Mouse (Mus musculus) hematopoietic stem cell, adult 5-6 weeks (primary cell): ENCODE results near the gene Ccser1. TPM values are rescaled to one million over a fixed set of nuclear protein-coding genes. Genes with fewer than 3 reads are reported as not detected.
"Not testable (repeated sequence)": the region's sequence is repeated elsewhere in the genome, so short reads cannot be mapped to it uniquely, and the experiment has no call there.

ENCODE experiments used
- ATAC-seq, 2 experiments: fragments of 125-278 bp in 1 of 2; replicated peaks in 1 of 2; 2 replicates each; pipeline ENCODE4 v1.8.0; 2016 to 2017; ENCODE audit warnings: inconsistent platforms in 2 of 2, mild to moderate bottlenecking in 2 of 2, moderate number of reproducible peaks in 2 of 2, low read depth in 1 of 2, moderate TSS enrichment in 1 of 2; ENCODE audit not compliant: low FRiP score in 2 of 2, poor library complexity in 2 of 2, severe bottlenecking in 2 of 2, insufficient read depth in 1 of 2, low TSS enrichment in 1 of 2
- total RNA-seq: library from RNA; stranded (forward); fragments of 172-1452, 232-1000 nt; gene quantifications from 2 replicates; pipeline ENCODE4 v1.2.3, GENCODE M21; 2017

Ccser1 gene
- total RNA-seq, 1 experiment from 2014 or later: 14.8 TPM

DNA sequence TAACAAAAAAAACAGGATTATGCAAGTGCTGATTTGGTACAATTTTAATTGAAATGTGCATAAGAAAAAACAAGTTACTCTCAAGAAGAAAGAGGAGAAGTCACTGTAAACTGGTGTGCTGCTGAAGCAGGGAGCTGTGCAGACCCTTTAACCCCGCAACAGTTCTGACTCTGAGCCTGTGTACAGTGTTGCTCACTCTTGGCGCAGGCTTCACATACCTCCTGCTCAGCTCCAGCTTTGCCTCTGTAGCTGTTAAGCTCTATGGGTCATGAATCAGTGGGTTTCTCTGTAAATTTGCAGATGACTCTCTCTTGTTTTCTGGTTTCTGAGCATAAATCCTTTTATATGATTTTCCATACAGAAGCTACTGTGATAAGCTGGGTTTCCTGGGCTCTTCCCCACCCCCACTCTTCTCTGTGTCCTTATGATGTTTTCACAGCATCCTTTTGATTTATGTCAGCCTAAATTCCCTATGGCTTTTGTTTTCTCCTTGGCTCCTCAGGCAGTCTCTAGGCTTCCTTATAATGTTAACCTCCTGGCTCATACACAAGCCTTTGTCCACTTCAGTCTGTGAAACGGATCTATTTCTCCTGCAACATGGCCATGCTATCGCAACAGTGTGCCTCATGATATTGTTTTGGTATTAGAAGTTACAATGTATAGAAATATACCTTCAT is 30.1 kb downstream of the Ccser1 start:
- no peak for ATAC-seq

DNA sequence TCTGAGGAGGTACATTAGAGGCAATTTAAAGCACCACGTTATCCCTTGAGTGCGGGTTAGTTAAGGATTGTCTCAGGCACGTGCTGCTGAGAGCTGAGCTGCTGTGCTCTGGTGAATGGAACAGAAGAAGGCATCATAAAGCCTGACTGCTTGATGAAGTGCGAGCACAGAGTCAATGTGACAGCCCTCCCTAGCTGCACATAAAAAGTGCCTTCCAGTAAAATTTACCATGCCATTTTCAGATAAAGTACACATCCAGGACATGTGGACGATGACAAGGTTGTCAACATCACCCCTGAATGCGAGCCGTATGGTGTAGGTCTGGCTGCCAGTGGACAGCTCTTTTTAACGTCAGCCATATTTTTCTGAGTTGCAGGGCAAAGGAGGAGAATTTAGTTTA is 35.6 kb downstream of the Ccser1 start:
- ATAC-seq: no peak

DNA sequence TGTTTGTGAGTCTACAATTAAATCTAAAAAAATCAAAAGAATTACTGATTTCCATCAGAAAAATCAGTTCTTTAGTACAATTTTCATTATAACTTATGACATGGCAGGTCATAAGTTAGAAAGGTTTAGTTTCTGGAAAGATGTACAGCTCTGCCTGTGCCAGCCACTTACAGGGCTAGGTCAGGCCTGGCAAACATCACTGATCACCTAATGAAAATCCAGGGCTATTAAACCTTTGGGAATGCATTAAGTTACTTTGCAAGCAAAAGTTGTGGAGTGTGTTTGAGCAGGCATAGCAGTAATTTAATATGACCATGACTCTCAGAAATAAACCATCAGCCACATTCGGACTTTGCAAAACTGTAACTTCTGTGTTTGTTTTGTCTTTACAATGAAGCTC is 36.4 kb downstream of the Ccser1 start:
- no peak for ATAC-seq

DNA sequence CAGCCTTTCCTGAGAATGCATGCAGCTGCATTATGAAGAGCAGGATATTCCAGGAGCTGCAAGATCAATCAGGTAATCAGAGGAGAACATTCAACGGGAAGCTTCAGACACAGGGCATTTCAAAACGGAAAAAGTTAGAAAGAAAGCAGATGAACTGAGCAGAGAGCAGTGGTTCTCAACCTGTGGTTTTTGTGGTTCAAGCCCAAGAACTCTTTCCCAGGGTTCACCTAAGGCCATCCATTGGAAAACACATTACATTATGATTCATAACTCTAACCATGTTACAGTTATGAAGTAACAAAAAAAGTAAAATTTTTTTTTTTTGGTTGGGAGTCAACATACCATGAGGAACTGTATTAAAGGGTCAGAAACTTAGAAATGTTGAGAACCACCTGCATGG is 37.6 kb downstream of the Ccser1 start:
- peak; percentile 62 to 87; a peak in 3 of 4 replicates for ATAC-seq

DNA sequence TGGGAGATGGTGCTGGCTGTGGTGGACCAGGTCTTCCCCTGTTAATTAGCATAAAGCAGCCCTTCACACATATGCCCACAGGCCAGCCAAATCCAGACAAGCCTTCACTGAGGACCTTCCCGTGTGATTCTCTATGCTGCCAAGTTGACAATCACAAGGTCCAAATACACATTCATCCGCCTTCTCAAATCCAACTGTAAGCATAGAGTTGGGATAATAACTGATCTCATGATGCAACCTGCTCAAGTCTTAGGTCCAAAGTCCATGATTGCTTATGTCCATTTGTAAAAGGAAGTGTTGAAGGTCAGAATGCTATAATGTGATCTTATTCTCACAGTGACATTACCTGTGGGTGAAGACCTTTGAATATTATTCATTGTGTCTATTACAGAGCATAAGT is 43.4 kb downstream of the Ccser1 start:
- ATAC-seq: no peak

DNA sequence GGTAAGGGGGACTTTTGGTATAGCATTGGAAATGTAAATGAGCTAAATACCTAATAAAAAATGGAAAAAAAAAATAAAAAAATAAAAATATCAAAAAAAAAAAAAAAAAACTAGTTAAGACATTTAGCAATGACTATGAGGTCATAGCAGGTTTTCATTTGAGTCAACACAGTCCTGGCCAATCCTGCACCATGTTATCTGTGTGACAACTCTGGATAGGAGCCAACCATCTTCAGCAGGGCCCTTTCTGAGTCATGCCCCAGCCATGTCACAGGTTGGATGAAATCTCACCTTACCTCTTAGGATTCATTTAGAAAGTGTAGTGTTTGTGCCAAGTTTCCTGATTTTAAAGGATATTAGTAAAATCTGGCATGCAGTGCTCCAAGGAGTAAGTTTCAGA is 45.2 kb downstream of the Ccser1 start:
- no peak for ATAC-seq

DNA sequence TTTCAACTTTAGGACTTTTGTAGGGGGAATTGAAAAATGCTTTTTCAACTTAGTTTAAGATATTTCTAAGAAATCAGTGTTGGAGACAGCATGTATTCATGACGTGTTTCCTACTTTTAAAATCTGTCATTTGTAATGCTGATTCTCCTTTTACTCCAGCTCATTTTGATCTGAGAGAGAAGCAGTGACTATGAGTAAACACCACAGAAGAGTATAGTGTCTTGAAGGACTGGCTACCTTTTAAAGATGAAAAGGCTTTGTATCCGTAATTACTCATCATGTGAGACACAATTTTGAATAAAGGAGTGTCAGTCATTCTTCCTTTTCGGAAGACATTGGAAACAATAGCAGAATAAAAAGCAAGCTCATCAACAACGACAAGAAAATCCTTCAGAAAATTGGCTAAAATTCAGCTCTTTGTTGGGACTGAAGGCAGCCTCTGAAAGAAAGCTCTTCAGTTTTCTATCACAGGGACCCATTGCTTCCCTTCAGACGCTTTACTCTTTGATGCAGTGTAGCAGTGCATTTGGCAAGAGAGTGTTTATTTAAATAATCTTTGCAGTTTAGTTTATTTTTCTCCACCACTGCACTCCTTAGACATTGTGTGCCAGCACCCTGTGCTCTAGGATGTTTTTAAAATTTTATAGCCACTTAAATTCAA is 50.1 kb downstream of the Ccser1 start:
- no peak for ATAC-seq

DNA sequence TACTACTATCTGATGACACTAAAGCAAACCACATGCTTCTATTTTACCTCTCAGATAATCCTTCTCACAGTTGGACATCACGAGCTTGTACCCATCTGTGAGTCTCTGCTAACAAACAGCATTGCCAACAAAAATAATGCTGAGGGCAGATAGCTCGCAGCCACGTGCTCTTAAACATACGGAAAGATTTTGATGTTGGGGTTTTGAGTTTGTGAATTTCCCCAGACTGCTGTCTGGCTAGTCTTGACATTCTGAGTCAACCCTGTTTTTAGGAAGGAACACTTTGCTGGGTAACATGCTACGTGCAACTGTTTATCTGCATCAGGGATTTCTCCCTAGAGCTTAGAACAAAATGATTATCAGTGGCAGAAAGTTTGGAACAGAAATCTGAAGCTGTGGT is 52.9 kb downstream of the Ccser1 start:
- ATAC-seq: no peak

DNA sequence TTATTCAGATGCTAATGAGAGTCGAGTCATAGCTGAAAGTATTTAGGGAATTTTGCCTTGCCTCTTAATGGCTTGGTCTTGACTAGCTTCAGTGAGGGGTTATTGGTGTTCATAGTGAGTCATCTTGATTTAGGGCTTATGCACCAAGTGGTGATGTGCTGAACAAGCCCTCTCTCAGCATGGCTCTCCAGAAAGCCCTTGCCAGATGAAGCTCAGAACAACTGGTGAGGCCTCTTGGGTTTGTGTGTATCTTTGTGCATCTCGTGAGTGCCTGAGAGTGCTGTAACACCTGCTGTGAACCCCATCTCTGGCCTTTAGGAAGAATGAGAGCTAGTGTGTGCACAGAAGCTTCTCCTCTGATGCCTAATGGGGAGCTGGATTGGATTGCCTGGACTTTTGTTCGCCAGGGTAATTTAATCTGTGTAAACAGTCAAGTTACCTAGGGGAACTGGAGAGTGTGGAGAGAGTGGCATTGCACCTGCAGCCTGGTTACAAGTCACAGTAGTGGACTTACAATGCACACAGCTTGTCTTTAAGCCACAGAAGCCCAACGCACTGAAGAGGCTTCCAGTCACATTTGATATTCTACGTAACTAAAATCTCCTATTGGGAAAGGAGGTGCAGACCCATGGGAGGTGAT is 53.5 kb downstream of the Ccser1 start:
- no peak for ATAC-seq

DNA sequence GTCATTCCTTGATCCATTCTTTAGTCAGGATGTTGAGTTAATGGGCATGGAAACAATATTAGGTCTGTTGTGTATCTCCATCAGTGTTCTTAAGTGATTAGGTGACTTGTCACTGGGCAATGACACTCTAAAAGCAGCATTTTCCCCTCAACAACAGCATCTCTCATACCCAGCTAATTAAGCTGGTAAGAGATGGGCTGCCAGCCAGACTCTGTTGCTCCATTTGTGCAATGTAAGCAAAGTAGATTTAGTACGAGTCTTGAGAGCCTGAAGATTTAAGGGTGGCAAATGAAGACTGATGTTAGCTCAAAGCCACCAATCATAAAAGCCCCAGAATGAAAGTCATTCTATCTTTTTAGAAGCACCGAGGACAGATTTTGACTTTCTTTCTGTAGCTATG is 60.5 kb downstream of the Ccser1 start:
- ATAC-seq: no peak

DNA sequence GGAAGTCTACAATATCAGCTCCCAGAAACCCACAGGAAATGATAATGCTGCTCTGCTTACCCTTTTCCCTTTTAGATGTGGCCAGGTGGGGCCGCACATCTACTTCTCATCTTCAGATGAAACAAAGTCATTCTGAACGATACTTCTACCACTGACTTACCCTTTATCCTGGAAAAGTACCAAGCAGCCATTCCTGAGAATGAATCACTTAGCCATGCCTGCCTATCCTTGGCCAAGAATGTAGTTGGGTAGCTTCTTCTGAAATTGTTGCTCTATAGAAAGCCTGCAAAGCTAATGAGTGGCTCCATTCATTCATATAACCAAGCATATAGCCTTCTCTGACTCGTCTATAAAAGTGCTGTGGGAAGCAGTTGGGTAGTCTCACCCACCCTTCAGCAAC is 62.4 kb downstream of the Ccser1 start:
- ATAC-seq: no peak

DNA sequence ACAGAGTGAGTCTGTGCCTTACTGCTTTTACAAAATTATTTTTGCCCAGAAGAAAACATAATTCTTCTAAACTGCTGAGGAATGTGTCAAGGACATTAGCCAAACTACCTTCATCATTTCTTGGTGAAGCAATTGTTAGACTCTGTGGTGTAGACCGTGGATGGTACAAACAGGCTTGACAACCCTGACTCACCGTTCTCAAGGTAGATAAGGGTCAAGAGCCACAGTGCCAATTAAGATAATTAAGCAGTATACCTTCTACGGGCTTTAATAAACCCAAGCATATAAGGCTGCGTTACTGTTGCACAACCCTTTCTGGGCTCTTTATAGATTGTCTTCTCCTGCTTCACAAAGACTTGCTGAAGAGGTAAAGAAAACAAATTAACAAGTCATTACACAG is 66.4 kb downstream of the Ccser1 start:
- no peak for ATAC-seq

DNA sequence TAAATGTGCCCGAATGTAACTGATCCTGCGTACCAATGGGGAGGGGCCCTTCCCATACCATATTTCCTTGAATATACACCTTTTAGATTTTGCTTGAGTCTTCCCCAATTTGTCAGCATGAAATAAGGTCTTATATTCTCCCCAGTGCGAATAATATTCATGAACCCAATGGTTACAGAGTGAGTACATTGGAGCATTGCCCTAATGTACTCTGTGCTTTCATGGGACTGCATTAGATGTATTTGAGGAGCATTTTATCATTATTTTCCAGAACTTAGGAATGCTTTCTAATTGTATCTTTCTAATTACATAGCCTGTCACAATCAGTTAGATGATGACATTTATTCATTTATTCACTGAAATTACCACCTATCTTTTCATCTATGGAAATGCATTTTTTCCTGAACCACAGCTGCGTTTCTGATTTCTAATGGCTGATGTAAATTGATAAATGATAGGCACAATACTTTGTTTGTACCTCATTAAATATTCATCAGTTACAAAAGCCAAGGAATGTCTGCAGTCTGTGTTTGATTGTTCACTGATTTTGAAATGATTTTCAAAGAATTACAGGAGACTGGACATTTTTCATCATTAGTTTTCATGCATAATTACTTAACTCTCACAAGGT is 67.8 kb downstream of the Ccser1 start:
- no peak for ATAC-seq

DNA sequence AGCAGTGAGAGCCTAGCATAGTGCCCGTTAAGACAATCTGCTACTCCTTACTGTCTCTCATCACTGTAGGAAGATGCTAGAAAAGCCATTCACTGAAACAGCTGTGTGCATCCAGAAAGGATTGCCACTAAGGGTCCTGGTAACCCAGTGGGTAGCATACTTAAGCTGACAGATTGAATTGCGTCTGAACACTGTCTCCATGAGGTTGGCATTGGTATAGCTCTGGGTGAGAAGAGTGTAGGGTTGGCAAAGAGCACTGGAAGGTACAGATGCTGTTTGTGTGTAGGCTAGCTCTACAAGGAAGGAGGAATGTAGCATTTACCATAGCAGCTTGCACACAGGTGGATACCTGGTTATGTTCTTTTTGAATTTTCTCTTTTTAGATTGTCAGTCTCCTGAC is 68.6 kb downstream of the Ccser1 start:
- no peak for ATAC-seq

DNA sequence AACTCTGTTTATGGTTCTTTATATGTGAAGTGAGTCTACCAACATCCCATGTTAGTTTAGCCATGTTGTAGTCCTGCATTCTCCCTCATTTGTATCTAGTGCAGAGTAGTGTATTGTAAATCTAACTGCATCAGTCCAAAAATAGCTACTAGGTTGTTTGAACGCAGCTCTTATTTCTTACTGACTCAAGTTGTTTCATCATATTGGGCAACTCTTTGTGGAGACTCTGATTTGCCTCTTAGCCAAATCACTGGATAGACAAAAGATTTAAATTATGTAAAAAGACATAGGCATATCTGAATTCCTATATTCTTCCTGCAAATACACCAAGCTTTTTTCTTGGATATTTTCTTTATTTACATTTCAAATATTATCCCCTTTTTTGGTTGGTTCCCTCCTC is 71.1 kb downstream of the Ccser1 start:
- ATAC-seq: no peak

DNA sequence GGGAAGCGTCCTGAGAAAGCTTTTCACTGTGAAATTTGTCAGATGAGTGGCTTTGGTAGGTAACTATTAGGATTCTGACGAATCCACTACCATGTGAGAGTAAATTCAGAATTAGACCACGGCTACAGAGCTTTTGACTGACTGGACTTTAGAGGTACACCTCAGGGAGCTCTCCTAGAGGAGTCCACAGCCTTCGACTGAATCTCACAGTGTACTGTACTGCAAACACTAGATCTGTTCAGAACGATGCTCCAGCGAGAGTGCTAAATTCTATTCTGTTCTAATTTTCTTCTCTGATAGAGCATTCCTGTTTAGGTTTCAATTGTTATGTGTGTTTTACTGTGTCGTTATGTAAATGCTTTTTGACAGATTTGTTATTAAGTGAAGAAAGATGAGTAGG is 72.8 kb downstream of the Ccser1 start:
- no peak for ATAC-seq

DNA sequence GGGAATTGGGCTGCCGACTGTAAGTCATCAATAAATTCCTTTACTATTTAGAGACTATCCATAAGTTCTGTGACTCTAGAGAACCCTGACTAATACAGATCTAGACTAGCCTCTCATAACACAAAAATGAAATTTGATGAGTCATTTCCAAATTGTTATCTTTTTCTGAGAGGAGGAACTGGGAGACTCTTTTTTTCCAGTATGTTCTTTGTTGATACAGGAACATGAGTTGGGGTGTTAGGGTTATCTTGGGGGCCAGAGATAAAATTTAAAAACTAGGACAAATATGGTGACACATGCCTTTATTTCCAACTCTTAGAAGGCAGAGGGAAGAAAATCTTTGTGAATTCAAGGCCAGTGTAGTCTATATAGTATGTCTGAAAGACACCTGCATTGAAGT is 75.8 kb downstream of the Ccser1 start:
- not testable (repeated sequence) for ATAC-seq

DNA sequence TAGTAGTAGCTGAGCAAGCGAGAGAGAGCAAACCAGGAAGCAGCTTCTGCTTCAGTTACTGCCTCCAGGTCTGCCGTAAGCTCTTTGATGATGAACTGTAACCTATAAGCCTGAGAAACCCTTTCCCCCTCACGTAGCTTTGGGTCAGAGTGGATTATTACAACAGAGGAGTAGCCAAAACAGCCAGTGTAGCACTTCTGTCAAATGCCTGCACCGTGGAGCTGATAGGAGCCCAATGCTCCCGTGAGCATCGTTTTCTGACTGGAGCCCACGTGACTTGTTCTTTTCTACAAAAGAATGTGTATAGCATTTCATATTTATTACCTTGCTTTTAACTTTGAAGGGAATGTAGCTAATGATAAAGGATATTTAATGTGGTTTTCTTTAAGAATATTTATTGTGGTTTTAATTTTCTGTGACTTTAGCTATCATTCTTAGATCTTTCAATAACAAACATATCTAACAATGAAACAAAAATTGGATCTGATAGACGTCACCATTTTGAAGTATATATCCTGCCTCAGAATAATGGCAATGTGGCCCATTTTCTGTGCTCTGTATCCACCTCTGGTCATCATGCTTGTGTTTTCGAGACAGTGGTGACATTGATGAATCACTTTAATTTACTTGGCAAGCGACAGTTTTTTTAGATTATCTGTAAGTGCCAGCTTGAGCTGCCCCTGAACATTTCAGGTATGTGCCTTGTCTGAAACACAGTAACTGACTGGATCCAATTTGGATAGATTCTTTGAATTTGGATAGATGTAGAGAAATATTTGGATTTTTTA is 78.9 kb downstream of the Ccser1 start:
- no peak for ATAC-seq
